ENCODE assay signal across 21 mouse cellular contexts in genomic region chr5:15914931-15915330, GRCm38 (mm10). TPM values are rescaled to one million over a fixed set of nuclear protein-coding genes. Genes with fewer than 3 reads are reported as not detected.
A peak's percentile ranks its signal among the peaks of the same experiment; 100 is the strongest.
DNase-seq lines count a peak whose midpoint lies in the region; TF ChIP-seq lines count a peak whose summit lies in the region.
"Had no signal": no experiment of that assay in that cellular context is flagged by ENCODE, and none has a peak within 500 bp of the region (broad histone marks: within the 10 kb centered on the region; RNA-seq: fewer than 3 reads in every experiment).

No protein-coding gene starts in this region.

- H3K27ac ChIP-seq in layer of hippocampus, adult 2 months, result peak overlapping the region; percentile 58; the same call in 1 of the 2 replicates
- H3K27ac ChIP-seq: embryonic facial prominence, embryonic 12.5 days; forebrain, embryonic 13.5 days; gastrocnemius, adult 2 months; heart, embryonic 15.5 days; kidney, embryonic 15.5 days; limb, embryonic 12.5 days; liver, embryonic 12.5 days had no signal

- no peak overlapping the region for H3K4me3 ChIP-seq in layer of hippocampus, adult 2 months
- H3K4me3 ChIP-seq: embryonic facial prominence, embryonic 12.5 days; erythroblast, embryonic 14.5 days; forebrain, embryonic 13.5 days; gastrocnemius, adult 2 months; heart, embryonic 15.5 days; kidney, embryonic 15.5 days; limb, embryonic 12.5 days; liver, embryonic 12.5 days had no signal

- intact Hi-C loops in left cerebral cortex, postnatal 14 days (cut with DNase I), result no loop called here

- peak; percentile 67 for DNase-seq in layer of hippocampus, adult 11-12 months (ENCODE audit: low spot score)
- DNase-seq in layer of hippocampus, adult 9-10 months (ENCODE audit: low spot score), result no peak
- DNase-seq in layer of hippocampus, adult 2 months (ENCODE audit: low spot score in 2 of 2), result peak; percentile 67 to 80
- DNase-seq in left cerebral cortex, postnatal 14 days (ENCODE audit: low spot score in 2 of 2), result peak; percentile 54 to 72
- DNase-seq in right cerebral cortex, postnatal 36 days (ENCODE audit: low spot score in 2 of 2), result peak; percentile 67 to 81
- DNase-seq in adipocyte (ENCODE audit: low spot score), result no peak
- DNase-seq in urinary bladder, postnatal 10 days (ENCODE audit: low spot score), result no peak
- no peak for DNase-seq in retina, embryonic 14.5 days (ENCODE audit: low spot score)
- DNase-seq: adrenal gland, adult 8-10 months; cerebellum, adult 9-11 months; gastrocnemius, adult 2 months; lung, adult 2 months; lung, postnatal 36 days; retina, postnatal 1 day had no signal

- TF ChIP-seq CTCF in layer of hippocampus, adult 2 months (conservative IDR thresholded peaks at IDR 0.05), result no peak

RNA-seq across cellular contexts. Expression of gene Cacna2d1, which starts 19.6 kb away (rescaled TPM):
- total RNA-seq in layer of hippocampus, adult 2 months (2021), result 100 to 1,000 TPM; 164 to 168 TPM
- 100 to 1,000 TPM; 196 to 212 TPM for total RNA-seq in left cerebral cortex, postnatal 14 days (2021)

Comparison
In these comparisons a context has a peak if more than half of its experiments do, and no peak if none do; other contexts are left out.
1. DNase-seq: peak in layer of hippocampus, adult 11-12 months (single experiment), layer of hippocampus, adult 2 months (2 of 2), left cerebral cortex, postnatal 14 days (2 of 2) and right cerebral cortex, postnatal 36 days (2 of 2); none in layer of hippocampus, adult 9-10 months (single experiment), adipocyte (single experiment), urinary bladder, postnatal 10 days (single experiment) and retina, embryonic 14.5 days (single experiment).